Mouse (Mus musculus) gastrocnemius, postnatal 14 days (tissue): Measurements from ENCODE around the gene Sap30bp. TPM values are rescaled to one million over a fixed set of nuclear protein-coding genes. Genes with fewer than 3 reads are reported as not detected.
A peak's percentile ranks its signal among the peaks of the same experiment; 100 is the strongest.

Experiments used
- DNase-seq: peaks from one replicate; pipeline ENCODE4 v3.0.0; 2021; ENCODE audit warnings: mixed read lengths
- intact Hi-C: fragments of 180-260 bp; cut with DNase I; formaldehyde crosslinking; loops from one replicate; pipeline ENCODE4 v1.15.1; 2025; ENCODE audit warnings: low total_unique reads
- long read RNA-seq, 2 experiments: library from polyadenylated mRNA; stranded (forward); transcript quantifications; one replicate each; pipeline ENCODE4 v2.0.0; 2021
- total RNA-seq, 2 experiments: library from RNA; stranded (reverse); gene quantifications; 2 replicates each; pipeline ENCODE4 v1.2.3; 2021

The Sap30bp gene
- 10 to 100 TPM; 13.1 to 15.2 TPM for total RNA-seq
- long read RNA-seq, experiment 1, transcript Sap30bp-203 (11 exons, 3,654 nt): major isoform, 9 of 15 reads
- long read RNA-seq, experiment 1, partial matches to known transcripts: 5 of 15 reads
- long read RNA-seq, experiment 1, other reads (novel, unspliced or antisense): 1 of 15 reads
- long read RNA-seq, experiment 2, transcript Sap30bp-203 (11 exons, 3,654 nt): major isoform, 22 of 26 reads
- long read RNA-seq, experiment 2, partial matches to known transcripts: 2 of 26 reads
- long read RNA-seq, experiment 2, other reads (novel, unspliced or antisense): 2 of 26 reads

- DNase-seq: peak; percentile 97
- intact Hi-C loops: no loop called here
These were observed at the start of gene Sap30bp, which contains the start of gene Recql5 for GRCm38 (mm10) chr11:115933108-115933746. Gene Sap30bp (plus strand): TSS chr11:115933282. Gene Recql5 (minus strand): TSS chr11:115933477.

GRCm38 (mm10) chr11:115884361-115884760 is 48.7 kb upstream of the Sap30bp start:
- intact Hi-C loops: no loop called here
- no peak for DNase-seq

GRCm38 (mm10) chr11:115885281-115885680 is 47.8 kb upstream of the Sap30bp start:
- intact Hi-C loops: no loop called here

DNA sequence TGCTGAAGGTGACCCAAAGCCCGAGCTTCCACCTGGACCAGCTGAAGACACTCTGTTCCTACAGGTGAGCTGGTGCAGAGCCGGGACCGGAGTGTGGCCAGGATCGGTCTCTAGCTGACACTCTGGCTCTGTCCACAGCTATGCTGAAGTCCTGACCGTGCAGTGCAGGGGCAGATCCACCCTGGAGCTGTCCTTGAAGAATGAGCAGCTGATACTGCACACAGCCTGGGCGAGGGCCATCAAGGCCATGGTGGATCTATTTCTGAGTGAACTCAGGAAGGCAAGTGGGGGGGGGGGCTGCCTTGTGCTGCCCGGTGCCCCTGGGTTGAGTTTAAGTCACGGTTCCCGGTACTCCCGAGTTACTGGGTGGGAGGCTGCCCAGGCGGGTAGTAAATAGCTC is 46.6 kb upstream of the Sap30bp start:
- intact Hi-C loops: no loop called here
- DNase-seq: no peak

More at GRCm38 (mm10) chr11:115885281-115885680, 47.8 kb upstream of the Sap30bp start:
- no peak for DNase-seq

- intact Hi-C loops: no loop called here
- DNase-seq: no peak
These were observed 45.1 kb upstream of the Sap30bp start for GRCm38 (mm10) chr11:115888020-115888419.

DNA sequence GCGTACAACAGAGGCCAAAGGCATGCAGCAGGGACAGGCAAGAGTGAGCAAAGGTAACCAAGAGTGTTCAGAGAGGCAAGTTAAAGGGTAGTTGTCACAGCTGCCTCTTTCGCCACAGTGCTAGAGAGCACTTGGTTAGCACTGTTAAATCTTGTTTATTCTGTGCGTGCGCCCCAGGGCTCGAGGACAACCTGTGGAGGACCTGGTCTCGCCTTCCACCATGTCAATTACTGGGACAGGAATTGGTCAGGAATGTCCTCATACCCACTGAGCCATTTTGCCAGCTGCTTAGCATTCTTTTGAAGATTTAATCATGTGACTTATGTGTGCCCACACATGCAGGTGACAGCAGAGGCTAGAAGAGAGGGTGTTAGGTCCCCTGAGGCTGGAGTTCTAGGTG is 43.9 kb upstream of the Sap30bp start:
- intact Hi-C loops: no loop called here
- no peak for DNase-seq

DNA sequence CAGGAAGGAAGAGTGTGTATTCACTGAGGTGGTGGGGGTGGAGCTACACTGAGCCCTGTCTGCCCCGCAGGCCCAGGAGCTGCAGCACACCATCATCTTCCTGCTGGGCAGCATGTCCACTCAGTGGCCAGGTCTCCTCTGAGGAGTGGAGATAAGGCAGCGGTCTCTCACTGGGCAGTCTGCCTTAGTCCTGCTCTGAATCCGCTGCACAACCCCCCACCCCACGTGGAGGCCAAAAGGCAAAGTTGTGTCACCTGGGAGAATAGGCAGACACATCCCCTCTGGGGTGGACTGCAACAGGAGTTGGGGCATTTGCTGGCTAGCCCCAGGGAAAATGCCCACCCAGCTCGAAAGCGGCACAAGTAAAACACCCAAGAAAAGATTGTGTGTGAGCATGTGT is 40.9 kb upstream of the Sap30bp start:
- DNase-seq: no peak
- intact Hi-C loops: no loop called here

DNA sequence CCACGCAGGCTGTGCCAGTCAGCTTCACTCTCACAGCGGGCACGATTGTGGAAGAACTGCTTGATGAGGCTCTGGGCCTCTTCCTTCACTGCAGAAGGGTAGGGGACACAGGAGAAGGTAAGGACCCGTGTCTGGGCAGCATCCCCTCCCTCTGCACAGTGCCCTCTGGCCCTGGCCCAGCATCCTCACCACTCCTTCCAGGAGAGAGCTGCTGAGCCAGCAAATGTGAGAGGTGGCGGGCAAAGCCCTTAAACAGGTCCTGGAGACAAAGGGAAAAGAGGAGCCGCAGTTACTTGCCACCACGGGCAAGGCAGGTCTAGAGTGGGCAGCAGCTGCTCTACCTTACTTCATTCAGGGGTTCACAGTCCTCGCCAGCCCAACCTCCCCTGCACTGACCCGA is 40.0 kb upstream of the Sap30bp start:
- DNase-seq: no peak
- intact Hi-C loops: no loop called here

DNA sequence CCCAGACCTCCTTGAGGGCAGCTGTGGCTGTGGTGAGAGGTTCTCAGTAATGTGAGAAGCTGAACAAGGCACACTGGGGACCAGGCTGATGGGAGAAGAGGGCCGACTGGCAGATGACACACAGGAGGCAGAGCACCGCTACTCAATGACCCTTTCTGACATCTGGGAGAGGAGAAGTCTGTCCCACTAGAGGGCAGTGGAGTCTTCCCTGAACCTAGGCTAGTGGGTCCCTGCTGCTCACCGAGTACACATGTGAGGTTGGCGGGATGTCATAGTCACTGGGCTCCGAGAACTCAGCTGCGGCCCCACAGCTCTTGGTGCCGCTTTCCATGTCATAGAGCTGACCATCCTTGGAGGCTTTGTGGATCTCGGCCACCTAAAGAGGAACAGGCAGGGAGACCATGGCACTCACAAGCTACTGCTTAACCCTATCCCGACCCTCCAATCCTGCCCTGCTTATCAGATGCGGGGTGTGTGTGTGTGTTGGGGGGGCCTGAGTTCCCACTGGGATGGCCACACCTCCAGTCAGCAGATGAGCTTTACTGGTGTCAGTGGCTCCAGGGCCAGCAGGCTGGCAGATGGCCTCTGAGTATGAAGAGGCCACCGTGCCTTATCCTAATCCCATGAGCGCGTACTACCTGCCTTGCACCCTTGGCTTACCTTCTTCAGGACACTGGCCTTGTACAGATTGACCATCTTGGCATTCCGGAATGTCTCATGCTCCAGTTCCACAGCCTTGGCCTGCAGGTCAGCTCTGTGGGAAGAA is 38.1 kb upstream of the Sap30bp start:
- intact Hi-C loops: loop anchor here (2.0 kb wide), 1 partner anchor 26 kb away; no protein-coding TSS in a partner anchor
- no peak for DNase-seq

DNA sequence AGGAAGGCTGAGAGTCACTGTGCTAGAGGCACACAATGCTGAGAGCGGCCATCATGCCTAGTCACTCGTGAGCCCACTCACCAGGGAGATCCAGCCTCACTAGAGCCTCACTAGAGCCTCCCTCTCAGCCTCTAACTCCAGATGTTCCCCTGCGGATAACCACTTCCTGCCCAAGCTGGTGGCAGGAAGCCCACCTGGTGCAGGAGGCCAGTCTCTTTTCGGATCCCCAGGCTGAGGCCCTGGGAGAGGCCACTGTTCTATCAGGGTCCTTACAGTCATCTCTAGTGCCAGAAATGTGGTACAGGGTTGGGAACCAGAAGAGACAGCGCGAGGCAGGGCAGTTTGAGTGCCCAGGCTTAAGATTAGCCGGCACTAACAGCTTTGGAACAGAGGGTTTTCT is 34.6 kb upstream of the Sap30bp start:
- intact Hi-C loops: no loop called here
- no peak for DNase-seq

DNA sequence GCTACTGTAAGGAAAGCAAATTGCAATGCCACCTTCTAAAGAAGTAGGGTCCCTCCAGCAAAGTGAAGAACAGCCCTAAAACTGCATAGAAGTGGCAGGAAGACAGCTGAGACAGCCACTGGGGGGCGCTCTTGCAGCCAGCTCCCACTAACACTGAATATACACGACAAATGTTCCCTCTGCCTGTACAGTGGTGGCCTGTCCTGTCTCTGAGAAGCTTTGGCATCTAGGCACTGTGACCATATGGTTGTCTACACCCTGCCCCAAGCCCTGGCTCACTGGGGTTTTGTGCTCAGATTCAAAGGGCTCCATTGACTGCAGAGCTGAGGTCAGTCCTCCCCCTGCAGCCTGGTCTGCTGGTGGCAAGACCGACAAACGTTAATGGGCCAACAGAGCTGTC is 34.2 kb upstream of the Sap30bp start:
- intact Hi-C loops: no loop called here
- peak; percentile 27 for DNase-seq

GRCm38 (mm10) chr11:115899486-115900266 is 33.4 kb upstream of the Sap30bp start, which contains the start of gene Smim5:
Gene Smim5 (plus strand): TSS chr11:115899966.
- peak; percentile 65 for DNase-seq
- intact Hi-C loops: no loop called here

- DNase-seq: no peak
- intact Hi-C loops: no loop called here
These were observed 32.3 kb upstream of the Sap30bp start for GRCm38 (mm10) chr11:115900561-115901337.

- DNase-seq: no peak
- intact Hi-C loops: no loop called here
These were observed 31.5 kb upstream of the Sap30bp start for GRCm38 (mm10) chr11:115901338-115902161.

DNA sequence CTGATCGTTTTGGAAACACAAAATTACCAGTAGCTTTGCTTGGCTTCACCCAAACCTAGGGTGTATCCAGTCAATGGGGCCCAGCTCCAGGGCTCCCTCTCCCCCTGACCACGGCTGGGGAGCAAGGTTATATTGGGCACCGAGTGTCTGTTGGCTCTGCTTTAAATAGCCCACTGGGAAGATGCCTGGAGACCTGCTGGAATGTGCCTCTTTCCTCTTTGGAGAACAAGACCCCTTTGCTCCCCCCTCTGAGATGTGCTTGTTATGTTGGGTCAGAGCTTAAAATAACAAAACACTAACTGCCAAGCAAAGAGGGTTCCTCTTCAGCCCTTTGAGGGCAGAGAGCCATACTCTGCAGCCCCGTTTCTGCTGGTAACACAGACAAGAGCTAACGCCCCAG is 30.9 kb upstream of the Sap30bp start:
- intact Hi-C loops: no loop called here
- no peak for DNase-seq

- intact Hi-C loops: no loop called here
- peak; percentile 56 for DNase-seq
These were observed 30.3 kb upstream of the Sap30bp start for GRCm38 (mm10) chr11:115902831-115903230.

GRCm38 (mm10) chr11:115903384-115904230 is 29.5 kb upstream of the Sap30bp start:
- no peak for DNase-seq
- intact Hi-C loops: no loop called here
